Mouse (Mus musculus) CH12F3 (cell line): ENCODE results near the gene Sdhaf1.

Experiments used
- in situ Hi-C: fragments of 300-500 bp; cut with MboI; formaldehyde crosslinking; loops from 2 replicates; pipeline ENCODE4 v1.14.3; 2020; ENCODE audit warnings: low sequenced_read_pairs

The Sdhaf1 gene

DNA sequence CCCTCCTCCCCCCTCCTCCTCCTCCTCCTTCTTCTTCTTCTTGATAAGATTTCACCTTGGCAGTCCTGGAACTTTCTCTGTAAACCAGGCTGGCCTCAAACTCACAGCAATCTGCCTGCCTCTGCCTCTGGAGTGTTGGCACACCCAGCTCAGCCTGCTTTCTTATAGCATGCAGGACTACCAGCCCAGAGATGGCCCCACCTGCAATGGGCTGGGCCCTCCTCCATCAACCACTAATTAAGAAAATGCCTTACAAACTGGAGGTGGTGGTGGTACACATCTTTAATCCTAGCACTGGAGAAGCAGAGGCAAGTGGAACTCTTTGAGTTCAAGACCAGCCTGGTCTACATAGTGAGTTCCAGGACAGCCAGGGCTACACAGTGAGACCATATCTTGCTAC is 2.7 kb upstream of the Sdhaf1 start:
- in situ Hi-C loops, result no loop called here

DNA sequence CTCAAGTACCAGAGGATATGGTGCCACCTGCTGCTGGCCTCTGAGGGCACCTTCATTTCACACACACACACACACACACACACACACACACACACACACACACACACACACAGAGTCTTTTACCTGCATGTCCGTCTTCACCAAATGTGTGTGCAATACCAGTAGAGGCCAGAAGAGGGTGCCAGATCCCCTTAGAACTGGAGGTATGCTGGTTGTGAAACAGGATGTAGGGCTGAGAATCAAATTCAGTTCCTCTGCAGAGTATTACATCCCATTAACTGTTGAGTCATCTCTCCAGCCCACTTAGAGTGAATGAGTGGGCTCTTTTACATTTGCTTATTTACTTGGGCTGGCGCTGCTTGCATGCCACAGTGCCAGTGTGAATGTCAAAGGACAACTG is 1.7 kb upstream of the Sdhaf1 start:
- in situ Hi-C loops, result no loop called here

DNA sequence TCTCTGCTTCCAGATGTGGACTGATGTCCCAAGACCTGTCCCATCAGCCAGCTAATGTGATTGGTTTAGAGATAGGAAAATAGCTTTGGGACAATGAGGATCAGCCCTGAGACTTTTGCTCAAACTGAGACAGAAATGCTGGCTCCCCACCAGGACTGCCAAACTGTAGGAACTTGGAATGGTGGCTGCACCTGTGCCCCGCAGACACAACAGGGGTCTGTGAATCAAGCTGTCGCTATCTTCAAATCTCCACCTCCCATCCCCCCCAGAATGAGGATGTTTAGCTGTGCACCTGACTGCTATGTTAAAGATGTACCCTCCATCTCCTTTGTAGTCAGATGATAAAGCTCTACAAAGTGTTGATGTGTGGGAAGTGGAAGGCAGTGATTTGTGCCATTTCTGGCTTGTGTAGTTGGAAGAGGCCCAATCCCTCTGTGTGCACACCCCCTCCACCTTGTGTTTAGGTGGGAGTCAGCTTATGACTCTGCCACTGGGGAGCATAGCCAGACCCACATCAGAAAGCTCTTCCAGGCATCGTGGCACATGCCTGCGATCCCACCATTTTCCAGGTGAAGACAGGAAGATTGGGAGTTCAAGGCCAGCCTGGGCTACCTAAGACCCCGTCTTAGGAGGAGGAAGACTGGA is 727 bp upstream of the Sdhaf1 start:
- in situ Hi-C loops, result no loop called here

DNA sequence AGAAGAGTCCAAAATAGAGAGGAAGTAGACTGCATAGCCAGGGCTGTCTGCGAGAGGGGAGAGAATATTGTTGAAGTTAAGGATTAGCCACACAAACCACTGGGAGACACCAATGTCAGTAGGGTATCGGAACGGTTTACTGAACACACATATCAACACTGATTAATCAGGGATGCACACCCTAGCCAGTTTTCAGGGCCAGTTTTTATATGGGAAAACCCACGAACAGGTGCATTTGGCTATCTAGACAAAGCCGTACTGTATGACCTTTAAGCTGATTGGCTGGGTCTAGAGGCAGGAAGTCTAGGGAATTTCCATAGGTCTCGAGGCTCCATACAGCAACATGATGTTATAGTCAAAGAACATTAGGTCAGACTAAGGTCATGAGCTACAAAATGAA is 830 bp downstream of the Sdhaf1 start:
- in situ Hi-C loops, result no loop called here

DNA sequence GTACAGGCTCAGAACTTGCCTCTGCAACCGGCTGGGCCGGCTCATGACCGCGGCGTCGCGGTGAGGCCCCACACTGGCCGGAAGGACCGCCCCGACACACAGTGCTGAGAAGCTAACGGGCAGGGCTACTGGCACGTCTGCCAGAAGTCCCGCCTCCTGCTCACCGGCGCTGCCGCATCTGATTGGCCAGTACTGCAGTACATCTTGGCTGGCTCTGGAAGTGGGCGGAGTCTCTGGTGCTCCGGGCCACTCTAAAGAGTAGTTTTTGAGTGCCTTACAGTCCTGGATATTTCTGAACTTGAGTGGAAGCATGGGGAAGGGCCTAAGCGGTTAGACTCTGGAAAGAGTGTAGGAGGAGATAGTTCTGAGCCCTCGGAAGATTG is 1.4 kb downstream of the Sdhaf1 start:
- in situ Hi-C loops, result no loop called here

DNA sequence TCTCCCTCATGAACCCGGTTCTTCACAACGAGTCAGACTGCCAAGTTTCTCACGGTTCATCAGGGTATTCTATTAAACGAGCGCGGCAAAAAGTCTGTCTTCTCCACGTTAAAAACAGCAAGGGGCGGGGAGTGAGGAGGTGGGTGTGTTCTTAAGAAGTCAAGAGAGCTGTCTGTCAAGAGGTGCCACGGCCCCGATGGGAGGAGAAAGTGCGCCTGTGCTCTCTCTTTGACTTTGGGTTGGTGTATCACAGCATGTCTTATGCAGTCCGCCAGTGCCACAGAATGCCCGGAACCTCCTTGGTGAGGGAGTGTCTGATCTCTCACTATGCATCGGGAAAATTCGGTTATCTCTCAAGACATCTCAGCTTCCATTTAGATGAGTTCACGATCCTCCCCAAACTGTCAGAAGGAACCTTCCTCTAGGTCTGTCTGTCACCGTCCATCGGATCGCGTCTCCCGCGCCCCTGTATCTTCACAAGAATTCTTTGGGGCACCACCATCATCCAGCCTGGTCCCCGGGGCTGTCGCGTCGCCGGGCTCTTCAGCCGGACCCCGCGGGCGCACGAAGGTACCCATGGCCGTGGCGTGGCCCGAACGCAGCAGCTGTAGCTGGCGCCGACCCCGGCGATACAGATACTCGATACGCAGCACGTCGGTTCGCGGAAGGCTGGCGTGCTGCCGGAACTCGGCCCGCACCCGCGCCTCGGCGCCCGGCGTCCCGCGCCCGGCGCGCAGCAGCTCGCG is 2.0 kb downstream of the Sdhaf1 start, which contains the start of gene E130208F15Rik:
E130208F15Rik (plus strand) TSS at position 202 of the 746 bp plus-strand sequence.
- in situ Hi-C loops, result no loop called here

DNA sequence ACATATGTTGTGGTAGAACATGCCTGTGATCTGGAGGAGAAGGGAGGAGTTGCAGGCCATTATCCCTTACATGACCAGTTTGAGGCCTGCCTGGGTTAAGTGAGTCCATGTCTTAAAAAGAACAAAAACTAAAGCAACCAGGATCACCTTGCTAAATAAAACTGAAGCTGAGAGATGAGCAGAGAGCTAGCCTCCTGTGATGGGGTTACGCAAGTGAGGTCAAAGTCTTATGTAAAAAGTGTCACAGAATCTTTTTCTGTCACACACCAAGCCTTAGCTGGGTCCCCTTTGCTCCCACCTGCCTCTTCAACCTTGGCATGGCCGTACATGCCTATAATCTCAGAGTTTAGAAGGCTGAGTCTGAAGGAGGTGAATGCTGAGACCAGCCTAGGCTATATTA is 2.7 kb downstream of the Sdhaf1 start:
- in situ Hi-C loops, result no loop called here

DNA sequence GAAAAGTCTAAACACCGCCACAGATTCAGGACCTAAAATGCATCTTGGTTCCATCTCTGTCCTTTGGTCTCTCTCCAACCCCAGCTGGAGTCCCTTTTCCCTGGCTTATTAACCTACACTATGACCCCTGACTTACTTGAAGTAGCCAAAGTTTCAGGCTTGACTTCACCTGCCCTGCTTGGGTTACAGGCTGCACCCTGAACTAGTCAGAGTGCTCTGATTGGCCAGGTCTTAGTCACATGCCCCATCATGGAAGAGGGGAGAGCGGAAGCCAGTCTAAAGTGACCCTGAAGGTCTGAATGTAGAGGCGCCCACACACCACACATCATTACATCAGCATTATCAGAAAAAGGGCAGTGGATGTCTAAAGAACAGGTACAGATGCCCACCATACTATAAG is 5.6 kb downstream of the Sdhaf1 start:
- in situ Hi-C loops, result no loop called here

DNA sequence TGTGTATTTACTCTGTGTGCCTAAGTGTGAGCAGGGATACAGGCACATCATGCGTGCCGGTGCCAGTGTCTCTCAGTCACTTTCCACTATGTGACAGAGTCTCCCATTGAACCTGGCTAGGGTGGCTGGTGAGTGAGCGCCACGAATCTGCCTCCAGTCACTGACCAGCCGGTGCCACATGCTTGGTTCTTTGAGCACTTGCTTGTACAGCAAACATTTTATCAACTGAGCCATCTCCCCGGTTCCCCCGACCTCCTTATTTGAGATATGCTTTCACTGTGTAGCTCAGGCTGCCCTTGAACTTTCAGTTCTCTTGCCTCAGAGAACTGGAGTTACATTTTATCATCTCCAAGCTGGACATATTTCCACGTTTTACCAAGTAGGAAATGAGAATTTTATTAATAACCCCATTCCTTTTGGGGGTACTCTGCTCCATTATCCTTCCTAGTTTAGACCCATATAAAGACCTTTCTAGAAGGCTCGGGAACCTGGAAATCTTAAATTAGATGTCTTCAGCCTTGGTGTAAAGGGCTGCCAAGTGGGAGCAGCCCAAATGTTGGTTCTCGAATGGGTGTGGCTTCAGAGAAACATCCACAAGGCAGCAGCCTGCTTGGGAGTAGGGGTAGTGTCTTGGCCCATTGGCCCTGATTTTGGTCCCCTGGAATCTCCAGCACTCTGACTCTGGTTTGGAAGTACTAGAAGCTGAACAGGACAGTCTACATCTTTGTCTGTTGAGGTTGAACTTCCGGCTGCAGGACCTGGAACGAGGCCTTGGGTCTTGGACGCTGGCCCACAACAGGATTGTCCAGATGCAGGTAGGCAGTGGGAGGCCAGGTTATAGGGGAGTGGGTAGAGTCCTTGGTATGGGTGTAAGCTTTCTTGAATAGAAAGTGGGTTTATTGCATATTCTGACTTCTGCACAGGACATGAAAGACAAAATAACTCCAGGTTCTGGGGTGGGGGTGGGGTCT is 7.9 kb downstream of the Sdhaf1 start:
- in situ Hi-C loops, result no loop called here

DNA sequence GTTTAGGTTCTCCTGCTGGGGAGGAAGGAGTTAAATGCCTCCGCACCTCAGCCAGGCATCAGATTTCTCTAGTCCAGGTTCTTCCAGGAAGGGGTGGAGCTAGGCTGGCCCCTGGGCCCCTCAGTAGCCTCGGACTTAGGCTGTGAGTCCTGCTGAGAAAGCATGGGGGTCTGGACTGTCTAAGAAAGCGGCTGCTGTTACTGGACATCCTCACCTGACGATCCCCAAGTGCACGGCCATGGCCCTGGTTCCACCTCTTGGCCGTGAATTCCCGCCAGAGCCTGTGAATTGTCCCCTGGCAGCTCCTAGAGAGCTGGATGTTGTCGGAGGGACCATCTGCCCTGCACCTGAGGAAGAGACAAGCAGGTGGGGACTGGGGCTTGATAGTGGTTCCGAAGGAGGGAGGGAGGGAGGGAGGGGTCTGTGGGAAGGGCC is 9.0 kb downstream of the Sdhaf1 start, which contains the start of gene Syne4:
Syne4 (plus strand) TSS at position 87 of the 435 bp plus-strand sequence.
- in situ Hi-C loops, result no loop called here

DNA sequence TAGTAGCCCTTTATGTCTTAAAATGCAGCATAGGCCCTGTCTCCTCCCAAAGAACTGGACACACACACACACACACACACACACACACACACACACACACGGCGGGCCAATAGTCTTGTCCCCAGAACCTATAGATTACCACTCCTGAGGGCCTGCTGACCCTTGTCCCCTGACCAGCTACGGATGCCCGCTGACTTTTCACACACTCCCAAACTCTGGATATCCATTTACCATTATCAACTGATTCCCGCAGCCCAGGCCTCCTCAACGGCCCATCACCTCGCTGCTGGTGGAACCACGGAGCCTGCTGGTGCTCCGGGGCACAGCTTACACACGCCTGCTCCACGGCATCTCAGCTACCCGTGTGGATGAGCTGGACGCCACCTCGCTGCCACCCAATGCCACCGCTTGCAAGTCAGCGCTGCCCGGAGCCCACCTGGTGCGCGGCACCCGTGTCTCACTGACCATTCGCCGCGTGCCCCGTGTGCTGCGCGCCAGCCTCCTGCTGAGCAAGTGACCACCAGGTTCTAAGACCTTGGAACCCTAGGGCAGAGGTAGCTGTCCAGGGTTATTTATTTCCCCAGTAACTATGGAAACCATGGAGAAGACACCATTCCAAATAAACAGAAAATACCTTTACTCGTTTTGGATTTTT is 9.9 kb downstream of the Sdhaf1 start:
- in situ Hi-C loops, result no loop called here

DNA sequence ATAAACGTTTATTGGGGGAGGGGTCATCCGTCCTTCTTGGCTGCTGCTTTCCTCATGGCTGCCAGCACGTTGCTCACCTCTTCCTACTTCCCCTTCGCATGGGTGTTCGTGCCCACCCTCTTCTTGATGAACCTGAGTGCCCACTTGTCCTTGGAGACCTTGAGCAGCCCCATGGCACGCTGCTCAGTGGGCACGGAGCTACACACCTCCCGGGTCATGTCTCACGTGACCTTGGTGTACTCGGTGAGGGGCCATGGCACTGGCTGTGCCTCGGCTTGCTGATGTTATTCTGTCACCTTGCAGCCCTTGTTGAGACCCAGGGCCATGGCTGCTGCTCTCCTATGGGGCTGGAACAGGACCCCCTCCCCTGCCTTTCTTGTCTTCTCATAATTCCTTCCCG is 13.6 kb downstream of the Sdhaf1 start:
- in situ Hi-C loops, result no loop called here

DNA sequence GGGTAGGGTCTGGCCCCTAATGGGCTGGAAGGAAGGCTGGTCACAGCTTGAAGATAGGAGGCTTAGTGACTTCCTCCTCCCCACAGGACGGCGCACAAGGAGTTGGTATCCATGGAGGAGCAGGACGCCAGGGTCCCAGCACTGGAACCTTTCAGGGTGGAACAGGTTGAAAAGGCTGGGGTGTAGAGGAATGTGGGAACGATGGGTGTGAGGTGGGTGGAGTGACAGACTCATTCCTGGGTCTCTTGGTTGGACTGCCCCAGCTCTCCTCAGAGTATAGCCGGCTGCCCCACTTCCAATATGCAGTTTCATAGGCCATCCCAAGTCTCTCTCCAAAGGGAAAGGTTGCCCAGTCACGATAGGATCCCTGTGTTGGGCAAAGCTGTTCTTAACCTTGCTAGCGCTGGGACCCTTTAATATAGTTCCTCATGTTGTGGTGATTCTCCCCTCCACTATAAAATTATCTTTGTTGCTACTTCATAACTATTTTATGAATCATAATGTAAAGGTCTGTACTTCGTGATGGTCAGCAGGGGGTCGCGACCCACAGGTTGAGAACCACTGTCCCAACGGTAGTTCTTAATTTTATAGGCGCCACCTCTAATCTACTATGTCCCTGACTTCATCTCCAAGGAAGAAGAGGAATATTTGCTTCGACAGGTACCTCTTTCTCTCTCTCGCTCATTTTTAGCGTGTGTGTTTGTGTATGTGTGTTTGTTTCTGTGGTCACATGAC is 14.1 kb downstream of the Sdhaf1 start:
- in situ Hi-C loops, result no loop called here

DNA sequence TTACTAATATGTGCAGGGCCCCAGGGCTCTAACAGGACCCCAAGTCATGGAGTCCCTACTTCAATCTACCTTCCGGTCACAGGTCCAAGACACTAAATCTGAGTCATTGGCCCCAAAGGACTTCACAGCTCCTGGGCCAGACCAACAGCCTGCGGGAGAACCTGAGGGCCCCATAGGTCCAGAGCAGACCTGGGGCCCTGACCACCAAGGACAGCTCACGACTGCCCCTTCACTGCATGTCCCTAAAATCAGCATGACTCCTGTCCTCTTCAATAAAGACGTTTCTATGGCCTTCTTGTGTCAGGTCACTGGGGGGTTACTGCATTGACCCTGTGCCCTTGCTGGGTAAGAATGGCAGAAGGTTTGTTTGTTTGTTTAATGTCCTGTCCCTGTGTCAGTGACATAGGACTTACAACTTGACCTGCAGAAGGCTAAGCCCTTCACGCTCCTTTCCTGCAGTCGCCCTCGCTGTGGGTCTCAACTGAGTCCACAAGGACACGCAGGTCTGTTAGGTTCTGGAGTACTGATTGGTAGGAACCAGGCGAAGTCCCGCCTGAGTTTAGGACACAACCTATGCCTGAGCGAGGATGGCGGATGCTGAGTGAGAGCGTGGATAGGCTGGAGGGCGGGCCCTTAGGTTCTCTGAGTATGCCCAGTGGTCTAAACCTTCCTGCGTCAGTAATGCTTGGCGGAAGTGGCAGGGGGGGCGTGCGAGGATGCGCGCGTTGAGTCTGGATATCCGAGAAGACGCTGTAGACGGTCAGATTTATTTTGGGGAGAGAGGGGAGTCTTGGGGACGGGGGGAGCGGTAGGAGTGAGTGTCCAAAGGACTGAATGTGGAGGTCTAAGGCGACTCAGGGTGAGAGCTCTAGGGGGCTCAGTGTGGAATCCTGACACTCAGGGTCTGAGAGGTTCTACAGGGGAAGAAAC is 15.4 kb downstream of the Sdhaf1 start, which contains the start of gene Alkbh6:
Alkbh6 (plus strand) TSS at position 642 of the 930 bp plus-strand sequence.
- in situ Hi-C loops, result no loop called here

DNA sequence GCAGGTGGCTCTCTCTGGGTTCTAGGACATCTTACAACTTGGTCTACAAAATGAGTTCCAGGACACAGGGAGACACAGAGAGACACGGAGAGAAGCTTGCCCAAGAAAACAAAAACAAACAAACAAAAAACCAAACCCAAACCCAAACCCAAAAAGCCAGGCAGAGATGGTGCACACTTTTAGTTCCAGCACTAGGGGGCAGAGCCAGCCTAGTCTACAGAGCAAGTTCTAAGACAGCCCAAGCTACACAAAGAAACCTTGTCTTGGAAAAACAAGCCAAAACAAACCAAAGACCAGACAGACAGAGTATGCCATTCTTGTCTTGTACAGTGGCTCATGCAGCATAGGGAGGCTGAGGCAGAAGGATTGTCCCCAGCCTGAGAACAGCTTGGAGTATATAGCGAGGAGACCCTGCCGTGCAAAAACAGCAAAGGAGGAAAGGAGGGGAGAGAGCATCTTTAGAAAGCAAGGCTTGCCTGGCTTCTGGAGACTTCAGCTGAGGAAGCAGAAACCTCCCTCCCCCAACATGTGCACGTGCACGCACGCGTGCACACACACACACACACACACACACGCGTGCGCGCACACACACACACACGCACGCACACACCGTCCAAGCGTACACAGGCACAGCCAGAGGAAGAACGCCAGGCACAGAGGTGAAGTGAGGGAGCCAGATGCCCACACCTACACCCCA is 17.5 kb downstream of the Sdhaf1 start:
- in situ Hi-C loops, result no loop called here

DNA sequence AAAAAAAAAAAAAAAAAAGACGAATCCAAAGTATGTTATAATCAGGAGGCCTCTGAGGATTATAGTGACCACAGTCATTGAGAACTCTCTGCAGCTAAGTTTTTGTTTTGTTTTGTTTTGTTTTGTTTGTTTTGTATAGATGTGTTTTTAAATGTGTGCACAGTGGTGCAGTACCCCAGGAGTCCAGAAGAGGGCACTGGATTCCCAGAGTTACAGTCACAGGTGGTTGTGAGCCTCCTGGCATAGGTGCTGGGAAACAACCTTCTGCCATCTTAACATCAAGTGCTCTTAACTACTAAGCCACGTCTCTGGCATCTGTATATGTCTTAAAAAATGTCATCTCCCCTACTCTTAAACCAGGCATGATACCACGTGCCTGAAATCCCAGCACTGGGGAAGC is 22.8 kb downstream of the Sdhaf1 start:
- in situ Hi-C loops, result no loop called here

DNA sequence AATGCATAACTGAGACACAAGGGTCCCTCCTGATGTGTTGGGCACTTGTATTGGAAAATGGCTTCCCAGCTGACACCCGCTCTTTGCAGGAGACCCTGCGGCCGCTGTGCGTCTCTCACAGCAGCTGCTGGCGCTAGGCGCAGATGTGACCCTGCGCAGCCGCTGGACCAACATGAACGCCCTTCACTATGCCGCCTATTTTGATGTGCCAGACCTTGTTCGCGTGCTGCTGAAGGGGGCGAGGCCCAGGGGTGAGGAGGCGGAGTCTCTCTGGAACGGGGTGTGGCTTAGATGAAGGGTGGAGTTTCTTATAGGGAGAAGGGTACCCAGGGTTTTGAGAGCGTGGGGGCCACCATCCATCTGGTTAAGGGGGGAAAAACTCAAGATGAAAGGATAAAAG is 26.4 kb downstream of the Sdhaf1 start:
- in situ Hi-C loops, result no loop called here

DNA sequence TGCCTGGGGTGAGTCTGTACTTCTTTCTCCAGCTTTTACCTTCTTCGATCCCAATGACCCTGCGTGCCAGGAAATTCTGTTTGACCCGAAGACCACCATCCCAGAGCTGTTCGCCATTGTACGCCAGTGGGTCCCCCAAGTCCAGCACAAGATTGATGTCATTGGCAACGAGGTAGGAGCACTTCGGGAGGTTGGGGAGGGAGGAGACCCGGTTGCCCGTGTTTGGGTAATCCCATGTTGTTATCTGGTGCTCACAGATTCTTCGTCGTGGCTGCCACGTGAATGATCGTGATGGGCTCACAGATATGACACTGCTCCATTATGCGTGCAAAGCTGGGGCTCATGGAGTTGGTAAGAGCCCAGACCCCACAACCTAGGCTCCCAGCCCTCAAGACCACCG is 26.9 kb downstream of the Sdhaf1 start:
- in situ Hi-C loops, result no loop called here
